Mouse (Mus musculus) megakaryocyte-erythroid progenitor cell, adult 5-6 weeks (primary cell): Measurements from ENCODE around the gene Cped1. TPM values are rescaled to one million over a fixed set of nuclear protein-coding genes. Genes with fewer than 3 reads are reported as not detected.

ENCODE experiments used
- ATAC-seq: replicated peaks from 2 replicates; pipeline ENCODE4 v1.8.0; 2016; ENCODE audit warnings: mild to moderate bottlenecking, inconsistent platforms; ENCODE audit not compliant: severe bottlenecking, poor library complexity, low FRiP score, low TSS enrichment
- total RNA-seq, 2 experiments: library from RNA; stranded (forward) in 1 of 2; stranded (reverse) in 1 of 2; fragments of 200-1000, 215-1000 nt in 1 of 2; fragments of >200 nt in 1 of 2; fragmentation: Nextera tagmentation in 1 of 2; gene quantifications; 2 replicates each; pipeline ENCODE4 v1.2.3; 2014 to 2017

The Cped1 gene
- total RNA-seq, 2 experiments from 2014 or later, result 0.42 to 3.2 TPM

GRCm38 (mm10) chr6:22070603-22071322 is 85.0 kb downstream of the Cped1 start:
- no peak for ATAC-seq

GRCm38 (mm10) chr6:22071323-22071840 is 85.7 kb downstream of the Cped1 start:
- ATAC-seq, result 0 out of 2 replicates have a peak, but pooled peaks have one; percentile 22

GRCm38 (mm10) chr6:22072737-22073136 is 87.0 kb downstream of the Cped1 start:
- ATAC-seq, result no peak

GRCm38 (mm10) chr6:22074232-22075083 is 88.7 kb downstream of the Cped1 start:
- no peak for ATAC-seq

- no peak for ATAC-seq
Measured at GRCm38 (mm10) chr6:22078686-22079264, 93.1 kb downstream of the Cped1 start.

GRCm38 (mm10) chr6:22086056-22086455 is 100.3 kb downstream of the Cped1 start:
- no peak for ATAC-seq

GRCm38 (mm10) chr6:22088346-22089064 is 102.8 kb downstream of the Cped1 start:
- ATAC-seq, result no peak

- ATAC-seq, result no peak
Measured at GRCm38 (mm10) chr6:22091773-22092172, 106.1 kb downstream of the Cped1 start.

GRCm38 (mm10) chr6:22093792-22094191 is 108.1 kb downstream of the Cped1 start:
- no peak for ATAC-seq

- peak; percentile 84 for ATAC-seq
Measured at GRCm38 (mm10) chr6:22097709-22098108, 112.0 kb downstream of the Cped1 start.

GRCm38 (mm10) chr6:22099832-22100231 is 114.1 kb downstream of the Cped1 start:
- no peak for ATAC-seq

- no peak for ATAC-seq
Measured at GRCm38 (mm10) chr6:22101939-22102338, 116.2 kb downstream of the Cped1 start.

GRCm38 (mm10) chr6:22102752-22103151 is 117.0 kb downstream of the Cped1 start:
- no peak for ATAC-seq

- ATAC-seq, result no peak
Measured at GRCm38 (mm10) chr6:22103713-22104112, 118.0 kb downstream of the Cped1 start.

- no peak for ATAC-seq
Measured at GRCm38 (mm10) chr6:22104211-22104610, 118.5 kb downstream of the Cped1 start.

- ATAC-seq, result no peak
Measured at GRCm38 (mm10) chr6:22114079-22114478, 128.4 kb downstream of the Cped1 start.

- no peak for ATAC-seq
Measured at GRCm38 (mm10) chr6:22116679-22117078, 131.0 kb downstream of the Cped1 start.

- peak; percentile 98 for ATAC-seq
Measured at GRCm38 (mm10) chr6:22122080-22122479, 136.4 kb downstream of the Cped1 start.

GRCm38 (mm10) chr6:22122693-22123092 is 137.0 kb downstream of the Cped1 start:
- no peak for ATAC-seq
